Mouse (Mus musculus) spleen, adult 2 months (tissue): ENCODE results near the gene Angel2. TPM values are rescaled to one million over a fixed set of nuclear protein-coding genes. Genes with fewer than 3 reads are reported as not detected.

Experiments
- DNase-seq, 2 experiments: peaks; one replicate each; pipeline versions ENCODE4 v3.0.0 to v3.0.0-alpha.2; 2012 to 2021; ENCODE audit warnings: low spot score in 2 of 2, low read depth in 1 of 2
- H3K27ac ChIP-seq: fragments of 200-500 bp; 2 replicates; pipeline ENCODE4 v1.5.1; 2012; ENCODE audit warnings: low read length, inconsistent platforms; ENCODE audit not compliant: insufficient read depth
- H3K27me3 ChIP-seq: fragments of 200-500 bp; 2 replicates; pipeline ENCODE4 v1.6.1; 2012; ENCODE audit warnings: mild to moderate bottlenecking, moderate library complexity, low read length, inconsistent platforms; ENCODE audit not compliant: control insufficient read depth, insufficient read depth
- H3K36me3 ChIP-seq: fragments of 200-500 bp; 2 replicates; pipeline ENCODE4 v1.6.1; 2012; ENCODE audit warnings: mild to moderate bottlenecking, low read length, inconsistent platforms; ENCODE audit not compliant: control insufficient read depth, insufficient read depth
- H3K4me1 ChIP-seq: fragments of 200-500 bp; 2 replicates; pipeline ENCODE4 v1.6.1; 2011; ENCODE audit warnings: inconsistent platforms; ENCODE audit not compliant: control insufficient read depth, insufficient read depth, insufficient read length
- H3K4me3 ChIP-seq: fragments of 200-500 bp; 2 replicates; pipeline ENCODE4 v1.5.1; 2011; ENCODE audit warnings: mild to moderate bottlenecking, inconsistent platforms; ENCODE audit not compliant: insufficient read depth, insufficient read length; ENCODE audit errors: extremely low read depth
- CTCF ChIP-seq: fragments of 200-500 bp; IDR thresholded peaks from 2 replicates; pipeline ENCODE4 v1.5.1; 2011; ENCODE audit warnings: mild to moderate bottlenecking, inconsistent platforms; ENCODE audit not compliant: insufficient read depth, insufficient read length, insufficient replicate concordance; ENCODE audit errors: extremely low read depth
- POLR2A ChIP-seq: fragments of 200-500 bp; IDR thresholded peaks from 2 replicates; pipeline ENCODE4 v1.6.1; 2011; ENCODE audit warnings: low read depth, low read length, inconsistent platforms
- WGBS: fragments of 180-500 bp; shearing (Covaris S2); methylation state at CpG from one replicate; pipeline ENCODE4 v1.1.7; 2018; 5-methylcytosine and 5-hydroxymethylcytosine counted together
- polyA plus RNA-seq: library from polyadenylated mRNA; depleted of rRNA; stranded (reverse); fragments of >200 nt; gene quantifications from 2 replicates; pipeline ENCODE4 v1.2.3, GENCODE M21; 2012

The Angel2 gene
- polyA plus RNA-seq, 1 experiment: 20.2 TPM

GRCm38 (mm10) chr1:190898186-190898585, 26.7 kb upstream of the Angel2 start:
- Histone ChIP-seq H3K27me3 (no peaks in the 10 kb centered on the region), H3K36me3 (peaks cover 2% of the 10 kb centered on the region; the same call in 1 of the 2 replicates), H3K27ac (no peak overlapping the region), H3K4me1 (no peaks in the 10 kb centered on the region), H3K4me3 (no peak overlapping the region)
- 96% methylated on average over 3 of the region's 3 CpGs for WGBS
- no peak for TF ChIP-seq CTCF
- no peak for TF ChIP-seq POLR2A
- no peak for DNase-seq

- no peak for TF ChIP-seq POLR2A
- 89% methylated on average over 9 of the region's 9 CpGs for WGBS
- Histone ChIP-seq H3K4me1 (no peaks in the 10 kb centered on the region), H3K36me3 (peaks cover 2% of the 10 kb centered on the region), H3K27me3 (no peaks in the 10 kb centered on the region), H3K4me3 (no peak overlapping the region), H3K27ac (no peak overlapping the region)
- DNase-seq: no peak
Observed at GRCm38 (mm10) chr1:190898899-190899575, 25.9 kb upstream of the Angel2 start.

- Histone ChIP-seq H3K36me3 (peaks cover 2% of the 10 kb centered on the region), H3K27me3 (no peaks in the 10 kb centered on the region), H3K4me3 (no peak overlapping the region), H3K4me1 (no peaks in the 10 kb centered on the region), H3K27ac (no peak overlapping the region)
- 88% methylated on average over 2 of the region's 2 CpGs for WGBS
- TF ChIP-seq POLR2A: no peak
- no peak for TF ChIP-seq CTCF
- DNase-seq: no peak
Observed at GRCm38 (mm10) chr1:190901082-190901481, 23.8 kb upstream of the Angel2 start.

- Histone ChIP-seq H3K27me3 (no peaks in the 10 kb centered on the region), H3K36me3 (no peaks in the 10 kb centered on the region; the same call in none of the 2 replicates), H3K4me1 (no peaks in the 10 kb centered on the region), H3K27ac (no peak overlapping the region), H3K4me3 (no peak overlapping the region)
- no peak for TF ChIP-seq CTCF
- TF ChIP-seq POLR2A: no peak
- 97% methylated on average over 3 of the region's 3 CpGs for WGBS
- no peak for DNase-seq
Observed at GRCm38 (mm10) chr1:190904136-190904535, 20.8 kb upstream of the Angel2 start.

GRCm38 (mm10) chr1:190904714-190905113, 20.2 kb upstream of the Angel2 start:
- TF ChIP-seq CTCF: no peak
- 94% methylated on average over 16 of the region's 16 CpGs for WGBS
- Histone ChIP-seq H3K27me3 (no peaks in the 10 kb centered on the region), H3K4me3 (no peak overlapping the region), H3K27ac (no peak overlapping the region), H3K36me3 (no peaks in the 10 kb centered on the region; the same call in none of the 2 replicates), H3K4me1 (no peaks in the 10 kb centered on the region)
- no peak for DNase-seq

- Histone ChIP-seq H3K4me3 (peak overlapping the region; percentile 78), H3K4me1 (peaks cover 7% of the 10 kb centered on the region; the same call in 1 of the 2 replicates), H3K27me3 (no peaks in the 10 kb centered on the region), H3K27ac (no peak overlapping the region), H3K36me3 (no peaks in the 10 kb centered on the region)
- DNase-seq: no peak
- TF ChIP-seq CTCF (no peak), POLR2A (no peak)
- 39% methylated on average over 6 of the region's 6 CpGs for WGBS
Observed at GRCm38 (mm10) chr1:190910836-190911235, 14.1 kb upstream of the Angel2 start.

- Histone ChIP-seq H3K27ac (no peak within 1 kb of the TSS), H3K4me1 (peaks cover 7% of the 10 kb centered on the region; the same call in 1 of the 2 replicates), H3K27me3 (no peaks in the 10 kb centered on the region), H3K36me3 (no peaks in the 10 kb centered on the region), H3K4me3 (peak within 1 kb of the TSS; percentile 78)
- peak; percentile 21 to 45 for DNase-seq
- WGBS: 2% methylated on average over 47 of the region's 47 CpGs
- no peak for TF ChIP-seq CTCF
- TF ChIP-seq POLR2A: peak; percentile 30
Observed at GRCm38 (mm10) chr1:190911415-190912123, 13.3 kb upstream of the Angel2 start, which contains the start of gene Rps6kc1. Gene Rps6kc1 (minus strand): TSS chr1:190911770.
